Mouse (Mus musculus): ENCODE measurements around the gene Msmp. TPM values are rescaled to one million over a fixed set of nuclear protein-coding genes. Genes with fewer than 3 reads are reported as not detected.

Gene Msmp
- total RNA-seq, 2 experiments from 2014 or later = not detected

DNA sequence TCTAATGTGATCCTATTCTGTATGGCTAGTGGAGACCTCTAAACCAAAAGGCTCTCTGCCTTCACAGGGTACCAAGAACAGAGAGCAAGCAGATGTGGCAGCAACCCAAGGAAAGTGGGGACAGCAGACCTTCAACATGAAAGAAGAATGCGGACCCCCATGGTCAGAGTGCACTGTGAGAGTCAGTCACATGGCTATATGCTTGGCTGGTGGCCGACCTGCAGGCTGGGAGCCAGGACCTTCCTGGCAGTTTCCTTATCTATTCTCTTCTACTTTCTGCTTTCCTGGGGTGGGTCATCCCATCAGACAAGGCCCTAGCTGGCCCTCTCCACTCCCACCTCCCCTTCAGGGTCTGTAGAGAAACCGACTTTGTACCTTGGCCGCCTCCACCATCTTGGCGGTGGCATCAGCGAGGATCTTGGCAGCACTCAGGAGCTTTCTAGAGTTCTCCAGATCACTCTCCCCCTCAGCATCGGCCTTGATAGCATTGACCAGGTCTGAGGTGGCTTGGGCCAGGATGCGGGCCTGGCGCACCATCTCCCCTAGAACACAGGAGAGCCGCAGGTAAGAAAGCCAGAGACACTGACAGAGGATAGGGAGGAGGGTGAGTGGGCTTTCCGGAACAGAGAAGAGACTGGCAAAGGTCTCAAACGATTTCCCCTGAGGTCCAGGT is 37.8 kb downstream of the Msmp start:
- DNase-seq (ENCODE audit: low spot score in 2 of 2) = no peak
- intact Hi-C loops (cut with DNase I) = no loop called here

DNA sequence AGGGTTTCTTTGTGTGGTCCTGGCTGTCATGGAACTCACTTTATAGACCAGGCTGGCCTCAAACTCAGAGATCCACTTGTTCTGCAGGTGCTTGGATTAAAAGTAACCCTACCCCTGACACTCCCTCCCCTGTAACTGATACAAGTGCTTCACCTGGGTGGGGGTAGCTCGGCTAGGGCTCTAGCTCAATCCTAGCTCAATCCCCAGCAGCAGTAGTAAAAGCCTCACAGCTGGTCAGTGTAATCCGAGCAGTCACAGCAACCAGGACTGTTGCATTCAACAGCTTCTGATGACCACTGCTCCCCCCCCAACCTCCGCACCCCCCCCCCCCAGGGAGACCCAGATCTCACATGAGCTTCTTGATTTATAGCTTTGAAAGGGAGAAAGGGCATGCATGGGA is 42.2 kb downstream of the Msmp start:
- intact Hi-C loops (cut with DNase I) = no loop called here
- DNase-seq (ENCODE audit: low spot score in 2 of 2) = no peak

DNA sequence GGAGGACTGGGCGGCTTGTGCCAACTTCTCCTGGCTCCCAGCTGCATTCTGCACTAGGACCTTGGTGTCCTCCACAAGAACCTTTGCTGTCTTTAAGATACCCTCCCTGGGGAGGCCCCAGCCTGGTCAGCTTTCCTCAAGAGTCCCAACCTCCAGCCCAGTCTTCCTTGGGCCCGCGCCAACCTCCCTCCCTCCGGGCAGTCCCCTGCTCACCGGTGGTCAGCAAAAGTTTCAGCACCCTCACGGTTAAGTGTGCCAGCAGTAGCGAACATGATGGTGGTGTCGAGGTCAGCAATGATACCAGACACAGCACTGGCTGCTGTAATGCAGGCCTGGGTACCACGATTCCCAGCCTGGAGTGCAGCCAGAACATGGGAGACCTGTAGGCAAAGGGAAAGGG is 48.3 kb downstream of the Msmp start:
- intact Hi-C loops (cut with DNase I) = no loop called here
- no peak for DNase-seq (ENCODE audit: low spot score in 2 of 2)

- no peak for DNase-seq (ENCODE audit: low spot score in 2 of 2)
- intact Hi-C loops (cut with DNase I) = no loop called here
Observed at GRCm38 (mm10) chr4:43535628-43536027, 48.7 kb downstream of the Msmp start.

DNA sequence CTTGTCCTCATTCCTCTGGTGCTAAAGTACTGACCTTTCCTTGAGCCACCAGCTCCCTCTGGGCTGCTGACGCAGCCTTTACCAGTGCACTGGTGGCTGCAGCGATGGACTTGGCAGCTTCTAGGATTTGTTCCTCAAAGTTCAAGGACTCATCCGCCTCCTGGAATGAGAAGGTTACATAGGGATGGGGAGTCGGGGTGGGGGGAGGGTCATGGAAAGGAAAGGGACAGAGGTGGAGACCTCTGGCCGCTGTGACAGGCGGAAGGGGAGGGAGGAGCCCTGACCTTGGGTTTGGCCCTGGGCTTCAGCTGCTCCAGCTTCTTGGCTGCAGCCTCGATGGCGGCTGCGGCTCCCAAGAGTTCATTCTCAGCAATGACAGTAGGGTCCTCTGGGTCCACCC is 51.0 kb downstream of the Msmp start:
- intact Hi-C loops (cut with DNase I) = no loop called here

More for the DNA sequence above, 51.0 kb downstream of the Msmp start:
- no peak for DNase-seq (ENCODE audit: low spot score in 2 of 2)

Small RNA genes lying within 50 kb of the gene (microRNA-seq; reads per million reads assigned to microRNA genes)
- gene Gm25262 = 0 to 1.0 reads per million in 2 experiments

Other genes starting within 250 kb of the Msmp start
- 100 to 1,000 TPM; 128 to 142 TPM for gene Rusc2, start 202.5 kb downstream of the Msmp start, total RNA-seq (2021)
- under 1 TPM; 0.33 to 0.74 TPM for gene Fam166b, start 155.4 kb downstream of the Msmp start, total RNA-seq (2021)
- 10 to 100 TPM; 63.7 to 69.4 TPM for gene Tesk1, start 142.6 kb downstream of the Msmp start, total RNA-seq (2021)
- under 1 TPM in 1 of 2 experiments, not detected in 1; 0.36 TPM for gene Cd72, start 129.9 kb downstream of the Msmp start, total RNA-seq (2021)
- gene Sit1, start 100.8 kb downstream of the Msmp start, total RNA-seq (2021) = not detected
- gene Ccdc107, start 91.6 kb downstream of the Msmp start, total RNA-seq (2021) = 10 to 100 TPM; 23.0 to 29.0 TPM
- gene Arhgef39, start 84.8 kb downstream of the Msmp start, total RNA-seq (2021) = 1 to 10 TPM; 1.4 to 2.1 TPM
- under 1 TPM; 0.27 to 0.44 TPM for gene Car9, start 77.5 kb downstream of the Msmp start, total RNA-seq (2021)
- 1 to 10 TPM; 6.0 to 7.6 TPM for gene Tpm2, start 60.7 kb downstream of the Msmp start, total RNA-seq (2021)
- 10 to 100 TPM; 68.9 to 69.2 TPM for gene Creb3, start 22.2 kb downstream of the Msmp start, total RNA-seq (2021)
- 10 to 100 TPM; 53.6 to 60.4 TPM for gene Tln1, start 21.8 kb downstream of the Msmp start, total RNA-seq (2021)
- 10 to 100 TPM; 47.7 to 56.3 TPM for gene Rgp1, start 5.8 kb downstream of the Msmp start, total RNA-seq (2021)
- 10 to 100 TPM; 67.8 to 71.5 TPM for gene Gba2, start 5.6 kb downstream of the Msmp start, total RNA-seq (2021)
- gene Npr2, start 47.4 kb upstream of the Msmp start, total RNA-seq (2021) = 10 to 100 TPM; 38.5 to 43.3 TPM
- under 1 TPM; 0.68 to 0.75 TPM for gene Spag8, start 69.1 kb upstream of the Msmp start, total RNA-seq (2021)
- 10 to 100 TPM; 32.7 to 36.7 TPM for gene Hint2, start 72.0 kb upstream of the Msmp start, total RNA-seq (2021)
- 10 to 100 TPM; 66.6 to 75.5 TPM for gene Tmem8b, start 84.5 kb upstream of the Msmp start, total RNA-seq (2021)
- gene Fam221b, start 84.7 kb upstream of the Msmp start, total RNA-seq (2021) = 1 to 10 TPM; 1.3 to 1.8 TPM
- not detected for gene Olfr70, start 116.3 kb upstream of the Msmp start, total RNA-seq (2021)
- gene Olfr71, start 125.8 kb upstream of the Msmp start, total RNA-seq (2021) = not detected
- under 1 TPM; 0.64 to 0.68 TPM for gene Hrct1, start 142.7 kb upstream of the Msmp start, total RNA-seq (2021)
- gene Spaar, start 145.5 kb upstream of the Msmp start, total RNA-seq (2021) = under 1 TPM; 0.48 to 0.53 TPM
- gene Olfr159, start 186.5 kb upstream of the Msmp start, total RNA-seq (2021) = not detected
- gene Olfr156, start 239.4 kb upstream of the Msmp start, total RNA-seq (2021) = not detected

All from left cerebral cortex, postnatal 14 days (tissue).